Mouse (Mus musculus): ENCODE data around the gene Resp18.

The Resp18 gene

DNA sequence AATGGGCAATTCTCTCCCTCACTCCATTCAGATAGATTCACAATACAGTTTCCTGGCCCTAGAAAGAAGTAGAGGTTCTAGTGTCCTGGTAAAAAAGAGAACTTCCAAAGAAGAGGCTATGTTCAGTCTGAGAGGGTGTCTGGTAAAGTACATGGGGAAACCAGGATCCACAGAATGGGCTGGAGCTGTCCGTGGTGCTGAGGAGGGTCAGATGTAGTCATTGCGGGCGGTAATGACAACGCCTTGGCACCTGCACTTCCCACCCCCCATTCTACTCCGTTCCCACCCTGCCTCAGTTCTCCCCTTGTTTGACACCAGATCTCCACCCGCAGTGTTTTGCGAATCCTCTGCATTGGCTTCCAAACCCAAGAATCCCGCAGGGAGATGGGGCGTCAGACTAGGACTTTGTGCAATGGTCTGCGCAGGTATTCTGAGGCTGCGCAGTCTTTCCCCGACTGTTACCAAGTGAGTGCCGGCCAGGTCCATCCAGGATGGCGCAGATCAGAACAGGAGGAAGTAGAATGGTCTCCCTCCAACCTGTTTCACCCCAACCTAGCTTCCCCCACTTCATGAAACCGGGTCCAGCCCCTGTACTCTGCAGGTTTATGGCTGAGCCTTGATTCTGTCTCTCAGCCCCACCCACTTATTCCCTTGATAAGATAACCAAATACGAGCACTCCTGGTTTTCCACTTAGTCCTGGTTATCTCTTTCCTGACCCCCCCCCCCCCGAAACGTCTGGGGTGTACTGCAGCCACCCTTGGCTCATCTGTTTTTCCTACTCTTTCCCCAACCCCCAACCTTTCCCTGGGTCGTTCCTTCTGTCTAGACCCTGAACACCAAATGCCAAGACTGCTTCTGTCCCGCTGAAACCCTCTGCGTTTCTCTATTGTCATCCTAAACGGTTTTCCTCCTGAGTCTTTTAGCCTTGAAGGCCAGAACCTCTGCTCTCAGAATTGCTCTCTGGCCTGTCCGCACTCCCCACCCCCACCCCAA lies 723 bp downstream of the Resp18 start:
- DNase-seq (ENCODE audit: low read depth, low spot score), result peak; percentile 33

DNA sequence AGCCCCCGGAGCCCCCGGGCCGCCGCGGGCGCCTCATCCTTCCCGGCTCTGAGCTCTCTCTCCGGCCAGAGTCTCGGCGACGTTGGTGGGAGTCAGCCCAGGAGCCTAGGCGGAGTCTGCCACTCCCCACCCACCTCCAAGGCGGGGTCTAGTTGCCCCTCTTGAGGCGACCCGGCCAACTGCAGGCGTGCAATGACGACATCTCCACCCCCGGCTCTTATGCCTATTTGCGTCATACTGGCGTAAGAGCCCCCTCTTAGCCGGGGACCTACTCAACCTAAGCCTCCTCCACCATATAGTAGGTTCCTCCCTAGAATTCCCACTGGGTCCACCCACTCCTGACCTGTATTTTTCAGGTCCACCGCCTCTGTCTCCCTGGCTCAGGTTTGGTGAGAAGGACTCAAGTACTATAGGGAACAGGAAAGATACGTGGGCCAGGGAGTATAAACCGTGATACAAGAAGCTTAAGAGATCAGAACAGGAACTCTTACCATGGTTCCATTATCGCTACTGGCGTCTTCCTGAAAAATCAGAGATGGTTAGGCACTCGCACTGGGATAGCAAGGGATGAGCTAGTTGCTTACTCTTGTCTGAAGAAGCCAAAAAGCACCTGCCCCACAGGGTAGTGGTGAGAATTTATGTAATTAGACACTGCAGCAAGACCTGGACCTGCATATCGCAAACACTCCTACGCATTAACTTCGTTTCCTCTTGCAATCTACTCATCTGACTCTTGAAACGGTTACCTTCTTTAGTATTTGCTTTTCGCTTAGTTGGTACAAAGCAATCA lies 13.9 kb downstream of the Resp18 start, which contains the start of gene Ptprn:
Gene Ptprn (minus strand): TSS at position 412 of the 790 bp plus-strand sequence.
- DNase-seq (ENCODE audit: low read depth, low spot score), result no peak

DNA sequence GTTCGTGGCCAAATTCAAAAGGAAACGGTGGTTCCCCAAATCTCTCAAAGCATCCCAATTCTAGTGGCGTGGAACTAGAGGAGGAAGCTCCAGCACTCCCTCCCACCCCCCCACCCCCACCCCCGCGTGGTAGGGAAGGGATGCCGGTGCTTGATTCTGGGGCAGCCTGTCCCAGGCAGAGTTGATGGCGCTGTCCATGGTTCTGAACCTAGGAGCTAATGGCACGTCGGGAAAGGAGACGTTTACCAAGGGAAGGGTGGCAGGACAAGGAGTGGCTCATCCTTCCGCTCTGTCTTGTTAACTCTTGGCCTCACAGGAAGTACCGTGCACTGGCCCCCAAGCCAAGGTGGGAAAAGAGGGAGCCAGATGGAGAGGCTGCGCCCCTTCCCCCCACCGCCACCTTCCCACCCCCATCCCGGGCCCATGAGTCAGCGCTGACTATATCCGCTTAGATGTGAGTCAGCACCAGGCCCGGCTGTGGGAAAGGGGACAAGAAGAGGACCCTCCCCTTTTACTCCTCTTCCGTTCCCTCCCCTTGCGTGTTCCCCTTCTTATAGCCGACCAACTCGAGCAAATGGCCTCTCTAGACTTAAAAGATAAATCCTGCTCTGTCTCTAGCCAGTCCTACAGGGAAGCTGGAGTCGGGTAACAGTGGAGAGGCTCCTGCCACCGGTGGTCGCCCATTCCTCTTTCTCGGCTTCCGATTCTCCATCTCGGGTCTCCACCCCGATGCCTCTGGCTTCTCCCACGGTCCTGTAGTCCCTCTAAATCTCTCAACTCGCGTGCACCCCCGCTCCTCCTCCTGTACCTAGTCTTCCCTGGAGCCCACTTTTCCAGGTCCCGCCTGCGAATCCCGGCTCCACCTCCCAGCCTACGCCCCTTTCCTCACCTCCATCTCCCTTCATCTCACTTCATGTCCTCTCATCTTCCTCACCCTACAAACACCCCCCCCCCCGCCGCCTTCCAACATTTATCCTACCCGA lies 15.0 kb downstream of the Resp18 start:
- DNase-seq (ENCODE audit: low read depth, low spot score), result peak; percentile 70

DNA sequence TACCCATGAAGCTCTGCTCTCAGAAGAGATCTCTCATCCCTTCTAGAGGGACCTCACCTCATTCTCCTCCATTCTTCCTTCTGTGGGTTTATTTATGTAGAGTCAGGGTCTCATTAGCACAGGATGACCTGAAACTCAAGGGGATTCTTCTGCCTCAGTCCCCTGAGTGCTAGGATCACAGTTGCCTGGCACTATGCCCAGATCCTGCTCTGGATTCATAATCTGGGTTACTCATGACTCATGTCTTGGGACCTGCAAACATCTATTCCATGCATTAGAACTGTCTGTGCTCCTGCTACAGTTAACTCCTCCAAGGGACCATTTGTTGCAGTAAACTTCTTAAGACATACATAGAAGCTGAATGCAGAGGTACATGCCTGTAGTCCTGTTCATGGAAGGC lies 16.9 kb downstream of the Resp18 start:
- DNase-seq (ENCODE audit: low read depth, low spot score), result no peak

DNA sequence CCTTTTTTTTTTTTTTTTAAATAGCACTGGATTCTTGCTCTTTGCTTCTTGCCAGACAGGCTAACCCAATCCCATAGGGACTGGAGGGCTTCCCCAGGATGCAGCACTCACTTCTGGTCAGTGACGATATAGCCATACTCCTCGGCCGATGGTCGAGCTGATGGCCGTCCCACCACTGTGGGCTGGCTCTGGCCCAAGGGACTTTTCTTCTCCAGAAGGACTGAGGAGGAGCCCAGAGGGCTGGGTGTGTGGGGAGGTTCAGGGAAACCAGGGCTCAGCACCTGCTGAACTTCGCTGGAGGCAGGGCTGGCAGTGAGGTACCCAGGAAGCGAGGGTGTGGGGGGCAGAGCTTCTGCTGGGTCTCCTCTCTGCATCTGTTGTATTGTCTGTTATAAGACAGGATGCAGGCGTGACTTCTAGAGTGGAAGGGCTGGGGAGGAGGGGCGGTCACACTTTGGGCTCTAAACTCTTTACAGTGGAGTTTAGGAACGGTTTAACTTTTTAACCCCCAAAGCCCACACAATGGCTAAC lies 22.6 kb downstream of the Resp18 start:
- no peak for DNase-seq (ENCODE audit: low read depth, low spot score)

DNA sequence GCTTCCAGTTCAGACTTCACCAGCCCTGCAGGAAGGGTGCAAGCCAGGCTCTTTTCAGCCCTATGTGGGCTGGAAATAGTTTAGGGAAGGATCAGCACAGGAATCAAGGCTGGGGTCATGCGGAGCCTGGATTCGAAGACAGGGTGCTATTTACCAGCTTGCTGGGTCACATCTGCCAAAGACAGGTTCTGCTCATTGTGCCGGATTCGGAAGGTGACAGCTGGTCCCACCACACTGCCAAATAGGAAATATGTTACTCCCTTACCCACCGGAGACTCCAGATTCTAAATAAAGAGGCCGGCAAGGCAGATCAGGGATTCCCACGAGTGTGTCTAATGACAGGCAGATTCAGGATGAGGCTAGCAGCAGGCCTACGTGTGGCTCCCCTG lies 23.6 kb downstream of the Resp18 start:
- no peak for DNase-seq (ENCODE audit: low read depth, low spot score)

DNA sequence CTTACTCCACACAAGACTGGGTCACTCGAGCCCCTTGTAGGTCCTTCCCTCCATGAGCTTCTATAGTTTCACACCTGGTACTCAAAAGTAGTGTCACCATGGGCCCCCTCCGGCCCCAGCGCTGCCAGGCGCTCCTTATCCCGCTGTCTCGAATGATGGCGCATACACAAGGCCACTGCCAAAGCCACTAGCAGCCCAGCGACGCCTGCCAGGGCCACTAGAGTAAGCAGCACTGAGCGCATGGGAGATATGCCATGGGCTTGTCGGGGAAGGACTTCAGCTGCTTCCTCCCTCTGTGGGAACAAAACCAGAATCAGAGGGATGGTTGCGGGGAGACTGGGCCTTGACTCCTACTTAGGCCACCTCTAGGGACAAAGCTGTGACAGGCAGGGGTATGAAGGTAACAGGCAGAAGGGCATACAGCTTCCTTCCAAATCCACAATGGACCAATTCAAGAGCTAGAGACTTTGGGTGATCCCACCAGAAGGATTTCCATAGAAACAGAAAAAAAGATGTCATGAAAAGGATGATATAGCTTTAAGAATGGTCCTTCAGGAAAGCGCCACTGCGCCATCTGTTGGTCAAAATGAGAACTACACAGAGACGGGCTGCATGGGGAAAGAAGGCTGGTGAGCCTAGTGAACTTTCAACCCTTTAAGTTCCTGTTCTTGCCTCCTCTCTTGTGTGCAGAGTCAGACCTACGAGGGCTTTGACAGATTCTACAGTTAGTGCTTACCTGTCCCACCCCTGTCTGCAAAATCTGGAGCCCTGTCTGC lies 24.2 kb downstream of the Resp18 start:
- peak; percentile 88 for DNase-seq (ENCODE audit: low read depth, low spot score)

DNA sequence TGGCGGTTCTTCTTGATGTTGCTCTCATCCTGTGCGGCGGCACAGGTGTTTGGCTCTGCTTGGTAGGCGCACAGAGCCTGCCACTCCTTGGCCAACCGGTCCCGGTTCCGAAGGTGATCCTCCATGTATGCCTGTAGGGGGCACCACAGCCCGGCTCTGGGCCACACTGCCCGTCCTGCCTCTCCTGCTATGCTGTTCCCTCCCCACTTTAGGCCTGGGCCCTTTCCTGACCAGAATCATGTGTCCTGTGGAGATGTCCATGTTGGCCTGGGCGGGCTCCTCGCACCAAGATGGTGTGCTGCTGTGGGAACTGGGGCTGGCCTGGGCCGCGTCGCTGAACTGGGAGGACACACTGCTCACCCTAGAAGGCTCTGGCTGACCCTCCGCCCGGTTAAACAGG lies 25.2 kb downstream of the Resp18 start:
- peak; percentile 24 for DNase-seq (ENCODE audit: low read depth, low spot score)

DNA sequence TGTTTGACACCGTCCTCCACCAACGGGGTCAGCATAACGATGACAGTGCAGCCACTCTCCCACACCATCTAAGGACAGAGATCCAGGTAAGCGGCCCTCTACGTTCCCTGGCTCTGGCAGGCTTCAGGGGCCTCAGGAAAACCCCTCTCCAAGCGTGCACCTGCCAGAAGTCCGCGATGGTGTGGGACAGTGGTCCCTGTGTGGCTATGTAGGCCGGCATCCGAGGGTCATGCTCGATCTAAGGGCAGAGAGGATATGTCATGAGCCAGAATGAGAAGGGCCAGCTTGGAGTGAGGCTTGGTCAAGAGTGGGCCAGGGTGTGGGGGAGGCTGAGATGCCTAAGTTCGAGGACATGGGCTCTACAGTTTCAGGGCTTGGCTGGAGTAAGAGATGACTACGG lies 25.9 kb downstream of the Resp18 start:
- DNase-seq (ENCODE audit: low read depth, low spot score), result no peak

DNA sequence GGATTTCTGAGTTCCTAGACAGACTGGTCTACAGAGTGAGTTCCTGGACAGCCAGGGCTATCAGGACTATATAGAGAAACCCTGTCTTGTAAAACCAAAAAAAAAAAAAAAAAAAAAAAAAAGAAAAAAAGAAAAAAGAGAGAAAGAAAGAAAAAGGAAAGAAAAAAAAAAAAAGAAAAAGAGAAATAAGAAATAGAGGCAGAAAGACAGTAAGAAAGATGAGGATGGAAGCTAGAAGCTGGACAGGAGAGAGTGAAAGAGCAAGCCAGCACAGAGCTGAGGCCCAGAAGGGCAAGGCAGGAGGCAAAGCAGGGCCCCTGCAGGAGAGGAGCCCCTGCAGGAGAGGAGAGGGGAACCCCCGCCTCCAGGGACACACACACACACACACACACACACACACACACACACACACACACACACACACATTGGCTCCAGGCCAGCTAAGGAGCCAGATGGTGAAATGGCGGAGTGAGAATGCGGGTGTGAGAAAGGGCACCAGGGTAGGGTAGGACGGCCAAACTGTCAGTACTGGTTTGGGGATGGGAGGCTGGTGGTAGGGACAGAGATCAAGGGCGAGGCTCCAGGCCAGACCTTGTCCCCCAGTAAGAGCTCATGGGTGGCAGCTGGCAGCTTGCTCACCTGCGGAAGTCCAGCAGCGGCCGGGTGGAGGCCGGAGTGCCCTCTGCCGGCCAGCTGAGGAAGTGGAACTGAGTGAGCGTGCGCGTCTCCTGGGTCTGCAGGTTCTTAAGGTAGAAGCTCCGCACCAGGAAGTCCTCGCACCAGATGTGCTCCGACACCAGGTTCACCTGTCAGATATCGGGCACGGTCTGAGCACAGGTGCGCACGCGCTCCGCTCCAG lies 26.9 kb downstream of the Resp18 start:
- DNase-seq (ENCODE audit: low read depth, low spot score), result peak; percentile 92

DNA sequence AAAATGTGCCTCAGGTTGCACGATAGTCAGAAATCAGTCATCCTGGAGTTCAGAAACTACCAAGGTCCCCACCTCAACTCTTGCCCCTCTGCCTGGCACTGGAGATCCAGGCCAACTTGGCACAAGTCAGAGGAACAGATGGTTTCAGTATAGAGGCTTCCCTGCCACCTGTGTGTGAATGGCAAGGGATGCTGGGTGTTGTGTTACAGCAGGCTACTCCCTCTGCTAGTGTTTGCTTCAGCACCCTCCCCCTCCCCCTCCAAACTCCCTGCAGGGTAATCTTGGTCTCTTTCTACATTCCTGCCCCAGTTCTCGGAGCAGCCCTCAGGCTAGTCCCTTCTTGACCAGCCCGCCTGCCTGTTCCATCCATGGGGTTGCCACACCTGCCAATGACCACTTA lies 27.7 kb downstream of the Resp18 start:
- DNase-seq (ENCODE audit: low read depth, low spot score), result no peak

DNA sequence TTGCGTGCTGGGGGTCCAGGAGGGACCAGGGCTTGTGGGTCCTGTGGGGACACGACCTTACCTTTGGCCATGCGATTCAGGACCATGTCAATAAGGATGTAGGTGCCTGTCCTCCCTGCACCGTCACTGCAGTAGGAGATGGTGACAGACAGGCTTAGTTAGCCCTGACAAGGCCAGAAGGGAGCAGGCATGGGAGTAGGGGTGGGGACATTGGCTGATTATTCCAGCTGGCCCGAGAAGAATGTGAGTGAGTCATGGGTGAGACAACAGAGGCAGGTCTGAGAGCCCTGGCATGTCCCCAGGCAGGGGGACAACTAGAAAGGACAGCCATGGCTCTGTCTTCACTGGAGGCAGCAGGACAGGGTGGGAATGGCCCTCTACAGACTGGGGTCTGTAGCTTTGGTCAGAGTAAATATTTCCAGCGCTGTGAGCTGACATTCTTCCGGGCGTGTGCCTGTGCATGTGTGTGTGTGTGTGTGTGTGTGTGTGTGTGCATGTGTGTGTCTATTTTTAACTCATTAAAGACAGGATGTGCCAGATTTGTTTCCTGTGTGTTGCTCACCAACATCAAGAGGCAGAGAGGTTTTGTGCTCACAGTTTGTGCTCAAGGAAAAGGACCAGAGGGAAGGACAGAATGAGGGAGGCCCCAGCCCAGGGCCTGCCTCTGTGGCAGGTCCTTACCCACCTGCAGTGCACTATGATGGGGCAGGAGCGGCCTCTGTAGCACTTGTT lies 30.0 kb downstream of the Resp18 start:
- DNase-seq (ENCODE audit: low read depth, low spot score), result peak; percentile 59

DNA sequence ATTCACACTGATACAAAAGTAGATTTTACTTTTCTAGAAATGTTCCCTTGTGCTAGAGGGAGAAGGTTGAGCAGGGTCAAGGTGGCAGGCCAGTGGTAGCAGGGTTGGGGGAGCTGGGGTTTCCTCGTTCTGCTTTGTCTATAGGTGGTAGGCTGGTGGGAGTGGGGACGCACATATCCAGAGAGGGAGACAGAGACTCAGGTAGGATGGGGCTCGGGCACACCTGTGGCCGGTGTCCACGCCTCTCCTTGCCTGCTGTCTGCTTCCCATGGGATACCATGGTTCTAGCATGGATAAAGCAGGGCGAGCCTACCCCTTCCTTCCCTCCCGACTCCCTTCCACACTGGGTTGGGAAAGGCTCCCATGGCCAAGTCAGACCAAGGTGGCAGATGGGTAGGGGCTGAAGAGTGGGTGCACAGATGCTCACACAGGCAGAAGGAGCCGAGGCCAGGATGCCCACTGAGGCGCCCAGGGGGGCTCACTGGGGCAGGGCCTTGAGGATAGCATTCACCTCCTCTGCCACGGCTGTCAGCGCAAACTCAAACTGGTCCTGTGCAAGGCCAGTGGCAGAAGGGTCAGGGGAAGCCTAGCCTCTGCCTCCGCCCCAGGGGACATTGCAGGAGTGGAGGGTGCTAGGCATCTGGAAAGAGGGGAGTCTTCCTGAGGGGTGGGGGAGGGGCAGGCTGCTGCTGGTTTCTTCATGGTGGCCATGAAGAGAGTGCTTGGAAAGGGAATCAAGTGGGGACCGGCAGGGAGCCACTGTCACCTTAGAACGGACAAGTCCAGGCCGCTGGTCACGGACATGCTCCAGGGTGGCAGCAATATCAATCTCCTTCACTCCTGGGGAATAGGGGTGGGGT lies 30.9 kb downstream of the Resp18 start:
- DNase-seq (ENCODE audit: low read depth, low spot score), result no peak

DNA sequence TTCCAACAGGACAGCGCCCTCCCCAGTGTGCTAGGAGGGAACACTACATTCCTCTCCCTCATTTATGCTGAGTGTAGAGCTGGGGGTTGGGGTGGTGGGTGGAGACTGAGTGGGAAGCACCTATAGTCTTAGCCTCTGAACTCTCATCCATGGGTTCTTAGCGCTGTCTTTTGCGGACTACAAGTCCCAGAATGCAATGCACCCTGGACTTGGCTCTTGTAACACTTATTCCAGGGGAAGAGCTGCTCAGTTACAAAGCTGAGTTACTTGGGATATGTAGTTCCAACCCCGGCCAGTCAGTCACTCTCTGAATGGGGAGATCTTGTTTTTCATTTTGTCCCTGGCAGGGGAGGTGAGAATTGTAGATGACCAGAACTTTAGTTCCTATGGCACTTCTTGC lies 33.4 kb downstream of the Resp18 start:
- DNase-seq (ENCODE audit: low read depth, low spot score), result peak; percentile 64

DNA sequence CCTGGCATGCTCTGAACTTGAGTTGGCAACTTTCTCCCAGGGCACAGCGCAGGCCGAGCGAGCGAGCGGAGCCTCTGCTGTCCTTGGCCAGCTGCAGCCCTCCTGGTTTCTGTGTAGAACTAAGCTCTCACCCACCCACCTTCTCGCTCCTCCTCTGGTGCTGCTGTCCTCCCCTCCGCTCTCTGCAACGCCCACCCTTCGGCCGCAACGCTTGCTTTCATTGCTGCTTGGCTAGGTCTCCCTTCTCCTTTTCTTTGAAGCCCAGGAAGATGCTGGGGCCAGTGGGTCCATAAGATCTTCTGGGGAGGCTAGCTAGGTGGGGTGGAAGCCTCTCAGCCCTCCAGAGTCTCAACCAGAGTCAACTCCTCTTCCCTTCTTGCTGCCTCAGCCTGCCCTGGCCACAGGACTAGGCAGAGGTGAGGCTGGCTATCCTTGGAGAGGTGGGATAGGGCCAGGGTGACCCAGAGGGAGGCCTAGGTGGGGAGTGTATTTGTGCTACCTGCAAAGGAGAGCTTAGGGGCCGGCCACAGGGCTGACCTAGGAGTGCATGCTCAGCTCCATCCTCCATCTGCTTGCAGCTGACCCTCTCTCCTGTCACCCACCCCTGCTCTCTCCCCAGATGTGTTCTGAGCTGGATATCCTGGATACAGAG lies 33.9 kb downstream of the Resp18 start:
- no peak for DNase-seq (ENCODE audit: low read depth, low spot score)

DNA sequence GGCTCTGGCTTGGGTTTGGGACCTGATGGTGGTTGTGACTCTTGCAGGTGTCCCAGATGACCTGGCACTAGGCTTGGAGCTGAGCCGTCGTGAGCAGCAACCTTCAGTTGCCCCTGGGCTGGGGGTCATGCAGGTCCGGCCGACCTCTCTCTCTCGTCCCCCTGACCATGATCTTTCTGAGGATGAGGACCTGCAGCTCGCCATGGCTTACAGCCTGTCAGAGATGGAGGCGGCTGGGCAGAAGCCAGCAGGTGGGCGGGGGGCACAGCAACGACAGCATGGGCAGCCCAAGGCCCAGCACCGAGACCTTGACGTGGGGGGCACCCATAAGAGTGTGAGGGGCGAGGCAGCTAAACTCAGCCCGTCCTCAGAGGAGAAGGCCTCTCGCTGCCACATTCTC lies 34.8 kb downstream of the Resp18 start:
- no peak for DNase-seq (ENCODE audit: low read depth, low spot score)

DNA sequence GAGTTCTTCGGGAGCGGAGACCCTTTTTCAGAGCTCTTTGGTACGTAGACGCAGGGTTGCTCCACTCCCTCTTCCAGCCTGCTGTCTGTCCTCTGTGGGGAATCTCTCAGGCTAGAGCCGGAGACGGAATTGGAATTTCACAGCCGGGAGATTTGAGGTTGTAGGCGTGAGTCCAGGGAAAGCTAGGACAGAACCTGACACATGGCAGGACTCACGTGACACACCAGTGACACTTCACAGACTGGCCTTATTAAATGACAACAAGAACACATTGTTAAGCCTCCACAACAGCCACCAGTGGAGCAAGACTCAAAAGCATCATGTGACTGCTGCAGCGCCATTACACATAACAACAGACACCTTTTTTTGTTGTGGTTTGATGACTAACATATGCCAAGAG lies 38.6 kb downstream of the Resp18 start:
- DNase-seq (ENCODE audit: low read depth, low spot score), result no peak
